Comparison of ENCODE assay signal across 29 mouse cellular contexts in the genomic region with DNA sequence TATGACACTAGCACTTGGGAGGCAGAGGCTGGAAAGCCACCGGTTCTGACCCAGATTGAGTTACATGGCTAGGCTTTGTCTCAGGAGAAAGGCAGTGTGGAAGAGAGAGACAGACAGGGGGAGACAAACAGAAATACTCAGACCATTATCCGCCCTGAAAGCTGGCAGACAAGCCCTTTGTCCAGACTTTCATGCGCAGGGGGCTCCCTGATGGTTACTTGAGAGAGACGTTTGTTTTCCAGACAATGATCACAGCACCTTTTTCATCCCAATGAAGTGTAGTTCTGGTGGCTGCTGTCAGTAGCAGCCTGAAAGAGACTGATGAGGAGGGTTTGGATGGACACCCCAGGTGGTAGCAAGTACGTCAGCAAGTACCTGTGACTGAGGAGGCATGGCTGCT. TPM values are rescaled to one million over a fixed set of nuclear protein-coding genes. Genes with fewer than 3 reads are reported as not detected.
DNase-seq lines count a peak whose midpoint lies in the region; ATAC-seq and TF ChIP-seq lines count a peak whose summit lies in the region.
"Had no signal": no experiment of that assay in that cellular context is flagged by ENCODE, and none has a peak within 500 bp of the region (broad histone marks: within the 10 kb centered on the region; RNA-seq: fewer than 3 reads in every experiment).

No protein-coding gene starts in this region.

- 56% methylated on average over 5 of the region's 5 CpGs for WGBS in forebrain, embryonic 10.5 days
- whole genome bisulfite sequencing in forebrain, embryonic 11.5 days, result 40% methylated on average over 5 of the region's 5 CpGs
- 39% methylated on average over 5 of the region's 5 CpGs for WGBS in midbrain, embryonic 10.5 days
- WGBS in midbrain, embryonic 15.5 days, result 21% methylated on average over 5 of the region's 5 CpGs
- WGBS in stomach, postnatal 0 days, result 77% methylated on average over 5 of the region's 5 CpGs

- DNase-seq in forebrain, embryonic 10.5 days (ENCODE audit: extremely low spot score, low spot score), result no peak
- no peak for DNase-seq in forebrain, embryonic 11.5 days (ENCODE audit: low spot score)
- DNase-seq in midbrain, embryonic 10.5 days (ENCODE audit: low spot score), result no peak
- DNase-seq in R1 (ENCODE audit: low read depth, low spot score), result peak; percentile 58
- DNase-seq in stomach, postnatal 0 days (ENCODE audit: low spot score), result no peak
- no peak for DNase-seq in neural tube, embryonic 10.5 days (ENCODE audit: extremely low spot score, low spot score)
- DNase-seq in c-Kit-positive CD71-positive TER-119-positive erythroid progenitor cells, embryonic 14.5 days (ENCODE audit: low spot score), result no peak
- DNase-seq: adrenal gland, adult 8-10 months; adrenal gland, postnatal 25 days; B cell, adult 2 months; cerebellum, adult 18-20 months; cerebellum, adult 9-11 months; cerebellum, postnatal 36 days; embryo, embryonic 11 days; gastrocnemius, postnatal 36 days; heart, adult 2 months; kidney, adult 18-20 months had no signal

- H3K9ac ChIP-seq in forebrain, embryonic 11.5 days (ENCODE audit: low read length), result no peak overlapping the region
- no peak overlapping the region for H3K9ac ChIP-seq in midbrain, embryonic 15.5 days
- H3K9ac ChIP-seq in stomach, postnatal 0 days (ENCODE audit: low read length), result no peak overlapping the region
- H3K9ac ChIP-seq: forebrain, embryonic 12.5 days; forebrain, embryonic 15.5 days; hindbrain, embryonic 14.5 days had no signal

- no peak for ATAC-seq in forebrain, embryonic 11.5 days (replicated peaks; ENCODE audit: low FRiP score)
- no peak for ATAC-seq in midbrain, embryonic 15.5 days (replicated peaks)
- no peak for ATAC-seq in stomach, postnatal 0 days (ENCODE audit: low FRiP score, low TSS enrichment)
- ATAC-seq: activated CD4-positive, CD25-positive, alpha-beta regulatory T cell, adult 4 months; forebrain, embryonic 15.5 days; hindbrain, postnatal 0 days; inflammation-experienced regulatory T-cells, adult 6 months; intestine, embryonic 16.5 days; Patski had no signal

- no peak overlapping the region for H3K4me2 ChIP-seq in forebrain, embryonic 11.5 days (ENCODE audit: low read depth, low read length, severe bottlenecking)
- no peak overlapping the region for H3K4me2 ChIP-seq in midbrain, embryonic 15.5 days
- no peak overlapping the region for H3K4me2 ChIP-seq in stomach, postnatal 0 days (replicated peaks; ENCODE audit: low read depth)
- H3K4me2 ChIP-seq: forebrain, embryonic 12.5 days; forebrain, embryonic 15.5 days; heart, embryonic 11.5 days; hindbrain, embryonic 14.5 days had no signal

- TF ChIP-seq EP300 in stomach, postnatal 0 days (optimal IDR thresholded peaks at IDR 0.05), result no peak

- peaks cover 35% of the 10 kb centered on the region for H3K4me1 ChIP-seq in forebrain, embryonic 10.5 days
- H3K4me1 ChIP-seq in forebrain, embryonic 11.5 days (replicated peaks; ENCODE audit: control insufficient read depth, insufficient read depth, low read length), result peaks cover 6% of the 10 kb centered on the region; the same call in 1 of the 2 replicates
- peaks cover 37% of the 10 kb centered on the region for H3K4me1 ChIP-seq in midbrain, embryonic 10.5 days
- H3K4me1 ChIP-seq in midbrain, embryonic 15.5 days, result peaks cover 4% of the 10 kb centered on the region; the same call in 1 of the 2 replicates
- H3K4me1 ChIP-seq in stomach, postnatal 0 days (replicated peaks; ENCODE audit: control insufficient read depth, insufficient read depth), result no peaks in the 10 kb centered on the region

- no peaks in the 10 kb centered on the region for H3K9me3 ChIP-seq in forebrain, embryonic 10.5 days
- no peaks in the 10 kb centered on the region for H3K9me3 ChIP-seq in forebrain, embryonic 11.5 days (ENCODE audit: control insufficient read depth, low read length)
- no peaks in the 10 kb centered on the region for H3K9me3 ChIP-seq in midbrain, embryonic 10.5 days (replicated peaks)
- H3K9me3 ChIP-seq in midbrain, embryonic 15.5 days, result no peaks in the 10 kb centered on the region
- H3K9me3 ChIP-seq in stomach, postnatal 0 days (ENCODE audit: control insufficient read depth, low read length), result no peaks in the 10 kb centered on the region
- H3K9me3 ChIP-seq: forebrain, embryonic 12.5 days; forebrain, embryonic 15.5 days; G1E had no signal

- 0 out of 2 replicates have a peak, but pooled peaks have one; percentile 2 for TF ChIP-seq CTCF in stomach, postnatal 0 days (IDR thresholded peaks at IDR 0.05; ENCODE audit: low read depth)

- H3K36me3 ChIP-seq in forebrain, embryonic 10.5 days (replicated peaks), result peaks cover 9% of the 10 kb centered on the region; the same call in 1 of the 2 replicates
- no peaks in the 10 kb centered on the region for H3K36me3 ChIP-seq in forebrain, embryonic 11.5 days (ENCODE audit: control insufficient read depth, insufficient read depth, low read length)
- no peaks in the 10 kb centered on the region; the same call in 1 of the 2 replicates for H3K36me3 ChIP-seq in midbrain, embryonic 10.5 days
- no peaks in the 10 kb centered on the region for H3K36me3 ChIP-seq in midbrain, embryonic 15.5 days (replicated peaks)
- H3K36me3 ChIP-seq in stomach, postnatal 0 days (ENCODE audit: control insufficient read depth, insufficient read depth, low read length), result no peaks in the 10 kb centered on the region
- H3K36me3 ChIP-seq: forebrain, embryonic 12.5 days; forebrain, embryonic 15.5 days had no signal

- H3K27me3 ChIP-seq in forebrain, embryonic 10.5 days (ENCODE audit: poor library complexity, severe bottlenecking), result no peaks in the 10 kb centered on the region
- H3K27me3 ChIP-seq in forebrain, embryonic 11.5 days (ENCODE audit: control insufficient read depth, insufficient read depth, low read length), result no peaks in the 10 kb centered on the region
- no peaks in the 10 kb centered on the region for H3K27me3 ChIP-seq in midbrain, embryonic 10.5 days (ENCODE audit: low read depth, poor library complexity, severe bottlenecking)
- H3K27me3 ChIP-seq in midbrain, embryonic 15.5 days (replicated peaks), result no peaks in the 10 kb centered on the region
- H3K27me3 ChIP-seq in stomach, postnatal 0 days (ENCODE audit: control insufficient read depth, insufficient read depth, low read length), result no peaks in the 10 kb centered on the region
- H3K27me3 ChIP-seq: CH12.LX; forebrain, embryonic 12.5 days; forebrain, embryonic 15.5 days; Patski had no signal

- no peak overlapping the region for H3K4me3 ChIP-seq in forebrain, embryonic 10.5 days
- H3K4me3 ChIP-seq in forebrain, embryonic 11.5 days (ENCODE audit: low read depth, low read length), result no peak overlapping the region
- no peak overlapping the region for H3K4me3 ChIP-seq in midbrain, embryonic 10.5 days
- H3K4me3 ChIP-seq in midbrain, embryonic 15.5 days, result no peak overlapping the region
- H3K4me3 ChIP-seq in stomach, postnatal 0 days (ENCODE audit: low read depth, low read length), result no peak overlapping the region
- H3K4me3 ChIP-seq: forebrain, embryonic 12.5 days; forebrain, embryonic 15.5 days; heart, adult 2 months had no signal

- 0 out of 2 replicates have a peak overlapping the region, but pooled peaks have one; percentile 44 for H3K27ac ChIP-seq in forebrain, embryonic 10.5 days
- no peak overlapping the region for H3K27ac ChIP-seq in forebrain, embryonic 11.5 days (ENCODE audit: low read depth, low read length)
- peak overlapping the region; percentile 59; the same call in 1 of the 2 replicates for H3K27ac ChIP-seq in midbrain, embryonic 10.5 days (replicated peaks)
- no peak overlapping the region for H3K27ac ChIP-seq in midbrain, embryonic 15.5 days
- H3K27ac ChIP-seq in stomach, postnatal 0 days (replicated peaks), result no peak overlapping the region
- H3K27ac ChIP-seq: forebrain, embryonic 12.5 days; forebrain, embryonic 15.5 days; heart, adult 2 months; hindbrain, embryonic 14.5 days; hindbrain, postnatal 0 days had no signal

RNA-seq across cellular contexts. Expression of a gene that starts 38.6 kb away (rescaled TPM):
- 8.2 and 8.9 TPM in 2 replicates for polyA plus RNA-seq in forebrain, embryonic 10.5 days (2016; fragmentation: Nextera tagmentation; extraction: Ambion mirVana)
- 10.1 and 10.4 TPM in 2 replicates for polyA plus RNA-seq in forebrain, embryonic 11.5 days (2014; fragmentation: Nextera tagmentation; extraction: Ambion mirVana)
- 7.3 and 8.7 TPM in 2 replicates for polyA plus RNA-seq in midbrain, embryonic 10.5 days (2016; fragmentation: Nextera tagmentation; extraction: Ambion mirVana)
- 8.9 and 9.9 TPM in 2 replicates for polyA plus RNA-seq in midbrain, embryonic 15.5 days (2015; fragmentation: Nextera tagmentation; extraction: Ambion mirVana)
- polyA plus RNA-seq in stomach, postnatal 0 days (2015; fragmentation: Nextera tagmentation; extraction: Ambion mirVana), result 1.1 and 1.2 TPM in 2 replicates

Comparison
In these comparisons a context has a peak if more than half of its experiments do, and no peak if none do; other contexts are left out.
1. H3K27ac ChIP-seq: peak in forebrain, embryonic 10.5 days (single experiment) and midbrain, embryonic 10.5 days (single experiment); none in forebrain, embryonic 11.5 days (single experiment), midbrain, embryonic 15.5 days (single experiment) and stomach, postnatal 0 days (single experiment).